Mouse (Mus musculus): ENCODE measurements at regions not wholly inside any gene's neighbourhood (a gene's known extent, or its start where the extent isn't known, plus 50 kb on each side); places are given as distances from the start of the nearest gene placed in this dataset.

GRCm38 (mm10) chr15:62476452-62476851, 1368.5 kb downstream of the Gsdmc2 start:
- TF ChIP-seq CTCF (IDR thresholded peaks at IDR 0.05; ENCODE audit: borderline replicate concordance, control insufficient read depth, extremely low read depth, insufficient read depth, low read length, poor library complexity) (no peak), POLR2A (IDR thresholded peaks at IDR 0.05; ENCODE audit: control insufficient read depth, extremely low read depth, insufficient read depth, low read length, poor library complexity) (no peak)
